Mouse (Mus musculus): ENCODE results near the gene Adipor1. TPM values are rescaled to one million over a fixed set of nuclear protein-coding genes. Genes with fewer than 3 reads are reported as not detected.
"Not testable (repeated sequence)": the region's sequence is repeated elsewhere in the genome, so short reads cannot be mapped to it uniquely, and the experiment has no call there.

Adipor1 gene
- polyA plus RNA-seq, 1 experiment from 2014 or later = 91.9 TPM

DNA sequence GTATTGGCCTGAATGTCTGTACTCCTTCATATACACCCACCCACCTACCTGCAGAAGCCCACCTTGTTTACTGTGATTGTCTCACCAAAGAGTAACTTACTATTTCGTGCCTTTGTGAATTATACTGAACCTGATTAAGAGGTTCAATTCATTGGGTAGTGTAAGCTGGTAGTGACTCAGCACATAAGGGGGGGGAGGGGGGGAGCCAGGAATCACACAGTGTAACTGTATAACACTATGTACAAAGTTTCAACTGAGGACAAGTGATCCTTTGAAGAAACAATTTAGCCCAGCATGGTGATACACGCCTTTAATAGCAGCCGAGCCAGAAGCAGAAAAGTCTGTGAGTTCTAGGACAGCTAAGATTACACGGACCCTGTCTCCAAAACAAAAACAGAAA is 18.3 kb downstream of the Adipor1 start:
- H3K4me3 ChIP-seq (ENCODE audit: low read depth, low read length) = no peak overlapping the region
- H3K4me1 ChIP-seq (ENCODE audit: control insufficient read depth, insufficient read depth, low read length) = no peaks in the 10 kb centered on the region
- no peak overlapping the region for H3K4me2 ChIP-seq (ENCODE audit: low read depth, severe bottlenecking)
- H3K27me3 ChIP-seq (ENCODE audit: control insufficient read depth, insufficient read depth, low read length) = no peaks in the 10 kb centered on the region
- 87% methylated on average over 4 of the region's 4 CpGs for WGBS
- no peaks in the 10 kb centered on the region for H3K9me3 ChIP-seq (ENCODE audit: control insufficient read depth, low read length)
- no peak for DNase-seq (ENCODE audit: low spot score)
- no peak for ATAC-seq (ENCODE audit: insufficient number of reproducible peaks, low FRiP score, low TSS enrichment, low read depth)
- no peak overlapping the region for H3K27ac ChIP-seq (replicated peaks; ENCODE audit: low read depth, low read length)
- peaks cover 1% of the 10 kb centered on the region for H3K36me3 ChIP-seq (ENCODE audit: control insufficient read depth, insufficient read depth, low read length)
- no peak overlapping the region for H3K9ac ChIP-seq (ENCODE audit: low read length)

DNA sequence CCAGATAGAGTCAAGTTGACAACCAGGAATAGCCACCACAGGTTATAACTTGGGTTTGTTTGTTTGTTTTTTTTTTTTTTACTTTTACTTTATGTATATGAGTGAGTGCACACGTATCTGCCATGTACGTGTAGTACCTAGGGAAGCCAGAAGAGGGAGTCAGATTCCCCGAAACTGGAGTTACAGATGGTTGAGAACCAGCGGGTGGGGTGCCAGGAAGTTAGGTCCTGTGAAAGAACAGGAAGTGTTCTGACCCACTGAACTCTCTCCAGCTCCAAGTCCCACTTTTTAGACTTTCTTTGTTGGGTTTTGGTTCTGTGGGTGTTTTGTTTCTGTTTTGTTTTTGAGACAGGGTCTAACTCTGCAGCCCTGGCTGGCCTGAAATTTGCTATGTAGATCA is 20.2 kb downstream of the Adipor1 start:
- H3K36me3 ChIP-seq (ENCODE audit: control insufficient read depth, insufficient read depth, low read length) = no peaks in the 10 kb centered on the region
- H3K9me3 ChIP-seq (ENCODE audit: control insufficient read depth, low read length) = no peaks in the 10 kb centered on the region
- ATAC-seq (ENCODE audit: insufficient number of reproducible peaks, low FRiP score, low TSS enrichment, low read depth) (no peak), DNase-seq (ENCODE audit: low spot score) (peak; percentile 32)
- H3K27me3 ChIP-seq (ENCODE audit: control insufficient read depth, insufficient read depth, low read length) = no peaks in the 10 kb centered on the region
- H3K4me3 ChIP-seq (ENCODE audit: low read depth, low read length) = no peak overlapping the region
- no peak overlapping the region for H3K27ac ChIP-seq (replicated peaks; ENCODE audit: low read depth, low read length)
- no peak overlapping the region for H3K9ac ChIP-seq (ENCODE audit: low read length)
- WGBS = 36% methylated on average over 4 of the region's 4 CpGs
- no peak overlapping the region for H3K4me2 ChIP-seq (ENCODE audit: low read depth, severe bottlenecking)
- H3K4me1 ChIP-seq (ENCODE audit: control insufficient read depth, insufficient read depth, low read length) = no peaks in the 10 kb centered on the region

DNA sequence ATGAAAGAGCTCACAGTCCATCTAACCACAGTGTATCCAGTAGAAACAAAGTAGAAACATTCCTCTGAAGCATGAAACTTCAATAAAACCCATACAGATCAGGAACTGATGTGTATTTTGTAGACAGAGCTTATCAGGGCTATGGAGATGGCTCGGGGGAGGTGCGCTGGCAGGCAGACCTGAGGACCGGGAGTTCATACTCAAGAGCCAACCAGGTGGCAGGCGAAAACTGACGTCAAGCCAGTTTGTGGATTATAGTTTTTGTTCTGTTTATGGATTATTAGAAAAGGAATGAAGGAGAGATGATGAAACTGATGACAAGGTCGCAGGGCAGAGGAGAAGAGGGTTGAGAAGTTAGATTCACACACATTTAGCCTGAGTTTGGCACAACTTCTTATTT is 25.3 kb downstream of the Adipor1 start:
- no peaks in the 10 kb centered on the region for H3K9me3 ChIP-seq (ENCODE audit: control insufficient read depth, low read length)
- no peak for ATAC-seq (ENCODE audit: insufficient number of reproducible peaks, low FRiP score, low TSS enrichment, low read depth)
- no peak overlapping the region for H3K9ac ChIP-seq (ENCODE audit: low read length)
- H3K36me3 ChIP-seq (ENCODE audit: control insufficient read depth, insufficient read depth, low read length) = no peaks in the 10 kb centered on the region
- no peaks in the 10 kb centered on the region for H3K4me1 ChIP-seq (ENCODE audit: control insufficient read depth, insufficient read depth, low read length)
- WGBS = 92% methylated on average over 6 of the region's 6 CpGs
- no peak overlapping the region for H3K4me3 ChIP-seq (ENCODE audit: low read depth, low read length)
- no peak overlapping the region for H3K4me2 ChIP-seq (ENCODE audit: low read depth, severe bottlenecking)
- H3K27ac ChIP-seq (replicated peaks; ENCODE audit: low read depth, low read length) = no peak overlapping the region
- H3K27me3 ChIP-seq (ENCODE audit: control insufficient read depth, insufficient read depth, low read length) = no peaks in the 10 kb centered on the region
- no peak for DNase-seq (ENCODE audit: low spot score)

DNA sequence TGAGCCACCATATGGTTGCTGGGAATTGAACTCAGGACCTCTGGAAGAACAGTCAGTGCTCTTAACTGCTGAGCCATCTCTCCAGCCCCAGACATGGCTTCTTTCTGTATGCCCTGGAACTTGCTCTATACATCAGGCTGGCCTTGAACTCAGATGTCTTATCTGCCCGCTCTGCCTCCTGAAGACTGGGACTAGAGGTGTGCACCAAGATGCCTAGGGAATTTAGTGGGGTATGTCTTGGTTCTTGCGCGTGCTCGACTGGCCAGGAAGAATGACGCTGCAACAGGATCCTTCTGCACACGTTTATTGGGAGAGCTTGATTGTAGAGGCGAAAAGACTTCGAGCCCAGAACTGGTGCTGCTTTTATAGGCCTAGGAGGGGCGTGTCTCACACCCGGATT is 26.6 kb downstream of the Adipor1 start:
- not testable (repeated sequence) for DNase-seq (ENCODE audit: low spot score); ATAC-seq (ENCODE audit: insufficient number of reproducible peaks, low FRiP score, low TSS enrichment, low read depth); H3K27me3 ChIP-seq (ENCODE audit: control insufficient read depth, insufficient read depth, low read length); H3K4me1 ChIP-seq (ENCODE audit: control insufficient read depth, insufficient read depth, low read length); H3K9ac ChIP-seq (ENCODE audit: low read length); H3K27ac ChIP-seq (replicated peaks; ENCODE audit: low read depth, low read length); H3K36me3 ChIP-seq (ENCODE audit: control insufficient read depth, insufficient read depth, low read length); H3K4me2 ChIP-seq (ENCODE audit: low read depth, severe bottlenecking); H3K9me3 ChIP-seq (ENCODE audit: control insufficient read depth, low read length); H3K4me3 ChIP-seq (ENCODE audit: low read depth, low read length)
- 86% methylated on average over 6 of the region's 10 CpGs for WGBS

DNA sequence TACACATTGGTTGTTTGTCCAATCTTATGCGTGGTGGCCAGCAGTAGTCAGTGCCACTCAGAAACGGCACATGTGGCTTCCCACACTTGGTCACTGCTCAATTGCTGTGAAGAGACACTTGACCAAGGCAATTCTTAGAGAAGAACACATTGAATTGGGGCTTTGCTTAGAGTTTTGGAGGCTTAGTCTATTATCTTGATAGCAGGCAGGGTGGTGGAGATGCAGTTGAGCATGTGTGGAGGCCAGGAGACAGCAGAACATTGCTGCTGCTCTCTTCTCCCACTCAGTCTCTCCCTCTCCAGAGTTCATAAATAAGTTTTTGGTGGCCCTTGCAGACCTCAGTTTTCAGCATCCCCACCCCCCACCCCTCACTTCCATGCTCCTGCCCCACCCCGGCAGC is 27.2 kb downstream of the Adipor1 start:
- ATAC-seq (ENCODE audit: insufficient number of reproducible peaks, low FRiP score, low TSS enrichment, low read depth) (no peak), DNase-seq (ENCODE audit: low spot score) (no peak)
- no peaks in the 10 kb centered on the region for H3K4me1 ChIP-seq (ENCODE audit: control insufficient read depth, insufficient read depth, low read length)
- H3K27ac ChIP-seq (replicated peaks; ENCODE audit: low read depth, low read length) = no peak overlapping the region
- H3K27me3 ChIP-seq (ENCODE audit: control insufficient read depth, insufficient read depth, low read length) = no peaks in the 10 kb centered on the region
- H3K9me3 ChIP-seq (ENCODE audit: control insufficient read depth, low read length) = no peaks in the 10 kb centered on the region
- H3K36me3 ChIP-seq (ENCODE audit: control insufficient read depth, insufficient read depth, low read length) = no peaks in the 10 kb centered on the region
- H3K4me2 ChIP-seq (ENCODE audit: low read depth, severe bottlenecking) = no peak overlapping the region
- H3K4me3 ChIP-seq (ENCODE audit: low read depth, low read length) = no peak overlapping the region
- H3K9ac ChIP-seq (ENCODE audit: low read length) = no peak overlapping the region
- WGBS = 91% methylated on average over 3 of the region's 3 CpGs

DNA sequence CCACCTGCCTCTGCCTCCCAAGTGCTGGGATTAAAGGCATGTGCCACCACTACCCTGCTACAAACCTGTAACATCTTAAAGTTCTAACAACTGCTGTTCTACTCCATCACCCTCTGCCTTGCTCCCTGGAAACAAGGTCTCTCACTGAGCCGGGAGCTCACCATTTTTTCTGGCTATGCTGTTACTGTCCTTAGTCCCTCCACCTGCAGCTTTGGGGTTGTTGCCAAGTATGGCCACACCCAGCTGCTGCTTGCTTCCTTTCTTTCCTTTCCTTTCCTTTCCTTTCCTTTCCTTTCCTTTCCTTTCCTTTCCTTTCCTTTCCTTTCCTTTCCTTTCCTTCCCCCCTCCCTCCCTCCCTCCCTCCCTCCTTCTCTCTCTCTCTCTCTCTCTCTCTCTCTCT is 28.1 kb downstream of the Adipor1 start:
- not testable (repeated sequence) for ATAC-seq (ENCODE audit: insufficient number of reproducible peaks, low FRiP score, low TSS enrichment, low read depth)

DNA sequence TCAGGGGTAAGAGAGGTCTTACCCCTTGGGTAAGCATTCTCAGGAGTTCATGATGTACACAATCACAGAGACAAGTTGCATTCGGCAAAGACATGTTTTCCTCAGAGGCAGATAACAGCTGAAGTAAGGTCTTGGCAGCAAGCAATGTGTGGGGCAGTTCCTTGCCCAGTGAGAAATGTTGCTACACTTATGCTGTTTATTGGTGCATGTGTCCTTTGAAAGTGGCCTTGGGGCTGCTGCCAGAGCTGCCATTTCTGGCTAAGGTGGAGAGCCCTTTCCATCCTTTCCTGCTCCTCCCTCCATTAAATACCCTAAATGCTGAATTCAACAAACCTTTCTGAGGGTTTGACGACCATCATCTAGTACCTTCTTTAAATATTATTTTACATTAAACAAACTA is 30.2 kb downstream of the Adipor1 start:
- WGBS = 90% methylated on average over 2 of the region's 2 CpGs

More for the DNA sequence above, 28.1 kb downstream of the Adipor1 start:
- H3K4me2 ChIP-seq (ENCODE audit: low read depth, severe bottlenecking); H3K27me3 ChIP-seq (ENCODE audit: control insufficient read depth, insufficient read depth, low read length); H3K27ac ChIP-seq (replicated peaks; ENCODE audit: low read depth, low read length); H3K9me3 ChIP-seq (ENCODE audit: control insufficient read depth, low read length); H3K4me3 ChIP-seq (ENCODE audit: low read depth, low read length); DNase-seq (ENCODE audit: low spot score); H3K36me3 ChIP-seq (ENCODE audit: control insufficient read depth, insufficient read depth, low read length); H3K9ac ChIP-seq (ENCODE audit: low read length); H3K4me1 ChIP-seq (ENCODE audit: control insufficient read depth, insufficient read depth, low read length): not testable (repeated sequence)
- WGBS = 80% methylated on average over 1 of the region's 1 CpGs

DNA sequence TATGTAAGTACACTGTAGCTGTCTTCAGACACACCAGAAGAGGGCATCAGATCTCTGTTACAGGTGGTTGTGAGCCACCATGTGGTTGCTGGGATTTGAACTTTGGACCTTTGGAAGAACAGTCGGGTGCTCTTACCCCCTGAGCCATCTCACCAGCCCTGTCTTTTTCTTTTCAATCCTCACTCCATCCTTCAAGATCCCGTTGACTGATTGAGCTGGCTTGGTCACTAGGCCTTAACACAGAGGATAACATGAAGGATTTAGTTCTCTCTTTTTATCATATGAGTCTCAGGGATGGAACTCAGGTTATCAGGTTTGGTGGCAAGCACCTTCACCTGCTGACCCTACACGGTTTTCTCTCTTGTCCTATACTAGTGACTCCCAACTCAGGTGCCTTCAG is 33.4 kb downstream of the Adipor1 start:
- not testable (repeated sequence) for H3K9me3 ChIP-seq (ENCODE audit: control insufficient read depth, low read length); H3K9ac ChIP-seq (ENCODE audit: low read length); H3K36me3 ChIP-seq (ENCODE audit: control insufficient read depth, insufficient read depth, low read length); H3K4me1 ChIP-seq (ENCODE audit: control insufficient read depth, insufficient read depth, low read length); DNase-seq (ENCODE audit: low spot score); H3K27ac ChIP-seq (replicated peaks; ENCODE audit: low read depth, low read length); ATAC-seq (ENCODE audit: insufficient number of reproducible peaks, low FRiP score, low TSS enrichment, low read depth); H3K4me3 ChIP-seq (ENCODE audit: low read depth, low read length); H3K4me2 ChIP-seq (ENCODE audit: low read depth, severe bottlenecking); H3K27me3 ChIP-seq (ENCODE audit: control insufficient read depth, insufficient read depth, low read length)
- 77% methylated on average over 3 of the region's 3 CpGs for WGBS

More for the DNA sequence above, 30.2 kb downstream of the Adipor1 start:
- ATAC-seq (ENCODE audit: insufficient number of reproducible peaks, low FRiP score, low TSS enrichment, low read depth) (no peak), DNase-seq (ENCODE audit: low spot score) (no peak)
- Histone ChIP-seq H3K9me3 (ENCODE audit: control insufficient read depth, low read length) (no peaks in the 10 kb centered on the region), H3K36me3 (ENCODE audit: control insufficient read depth, insufficient read depth, low read length) (no peaks in the 10 kb centered on the region), H3K27ac (replicated peaks; ENCODE audit: low read depth, low read length) (no peak overlapping the region), H3K4me2 (ENCODE audit: low read depth, severe bottlenecking) (no peak overlapping the region), H3K27me3 (ENCODE audit: control insufficient read depth, insufficient read depth, low read length) (no peaks in the 10 kb centered on the region), H3K4me3 (ENCODE audit: low read depth, low read length) (no peak overlapping the region), H3K9ac (ENCODE audit: low read length) (no peak overlapping the region), H3K4me1 (ENCODE audit: control insufficient read depth, insufficient read depth, low read length) (no peaks in the 10 kb centered on the region)

DNA sequence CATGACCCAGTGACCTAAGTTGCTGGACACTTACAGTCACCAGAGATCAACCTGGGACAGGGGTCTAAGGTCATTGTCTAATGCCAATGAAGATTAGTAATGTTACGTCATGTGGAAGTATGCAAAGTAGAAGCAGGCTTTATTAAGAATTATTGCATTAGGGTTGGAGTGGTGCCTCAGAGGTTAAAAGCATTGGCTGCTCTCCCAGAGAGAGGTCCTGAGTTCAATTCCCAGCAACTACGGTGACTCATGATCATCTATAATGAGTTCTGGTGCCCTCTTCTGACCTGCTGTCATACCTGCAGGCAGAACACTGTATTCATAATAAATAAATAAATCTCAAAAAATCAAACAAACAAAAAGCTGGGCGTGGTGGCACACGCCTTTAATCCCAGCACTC is 35.0 kb downstream of the Adipor1 start:
- Histone ChIP-seq H3K9ac (ENCODE audit: low read length) (no peak overlapping the region), H3K9me3 (ENCODE audit: control insufficient read depth, low read length) (no peaks in the 10 kb centered on the region), H3K4me2 (ENCODE audit: low read depth, severe bottlenecking) (no peak overlapping the region), H3K27ac (replicated peaks; ENCODE audit: low read depth, low read length) (no peak overlapping the region), H3K4me3 (ENCODE audit: low read depth, low read length) (no peak overlapping the region), H3K4me1 (ENCODE audit: control insufficient read depth, insufficient read depth, low read length) (no peaks in the 10 kb centered on the region), H3K36me3 (ENCODE audit: control insufficient read depth, insufficient read depth, low read length) (no peaks in the 10 kb centered on the region), H3K27me3 (ENCODE audit: control insufficient read depth, insufficient read depth, low read length) (no peaks in the 10 kb centered on the region)
- no peak for DNase-seq (ENCODE audit: low spot score)
- WGBS = 86% methylated on average over 4 of the region's 4 CpGs
- no peak for ATAC-seq (ENCODE audit: insufficient number of reproducible peaks, low FRiP score, low TSS enrichment, low read depth)
